Mouse (Mus musculus) cortical plate, adult 2 months (tissue): ENCODE measurements at regions not wholly inside any gene's neighbourhood (a gene's known extent, or its start where the extent isn't known, plus 50 kb on each side); places are given as distances from the start of the nearest gene placed in this dataset.

Experiments
- H3K27ac ChIP-seq: fragments of 200-500 bp; 2 replicates; pipeline ENCODE4 v1.5.1; 2012; ENCODE audit warnings: low read length, control low read depth, inconsistent platforms; ENCODE audit not compliant: insufficient read depth
- H3K4me1 ChIP-seq: fragments of 200-500 bp; 2 replicates; pipeline ENCODE4 v1.6.1; 2011; ENCODE audit warnings: low read length; ENCODE audit not compliant: control insufficient read depth, insufficient read depth
- H3K4me3 ChIP-seq: fragments of 200-500 bp; 2 replicates; pipeline ENCODE4 v1.5.1; 2011; ENCODE audit warnings: mild to moderate bottlenecking, low read length, control low read depth; ENCODE audit not compliant: insufficient read depth
- CTCF ChIP-seq: fragments of 200-500 bp; IDR thresholded peaks from 2 replicates; pipeline ENCODE4 v1.5.1; 2011; ENCODE audit warnings: mild to moderate bottlenecking, control low read depth, low read length; ENCODE audit not compliant: insufficient read depth; ENCODE audit errors: extremely low read depth
- POLR2A ChIP-seq: fragments of 200-500 bp; IDR thresholded peaks from 2 replicates; pipeline ENCODE4 v1.6.1; 2011; ENCODE audit warnings: mild to moderate bottlenecking, low read length, control low read depth; ENCODE audit not compliant: insufficient read depth; ENCODE audit errors: extremely low read depth

GRCm38 (mm10) chr3:34593279-34593678, 56.9 kb upstream of the Sox2 start:
- no peak overlapping the region for H3K27ac ChIP-seq
- no peak for TF ChIP-seq CTCF
- no peak for TF ChIP-seq POLR2A
- H3K4me1 ChIP-seq, result no peaks in the 10 kb centered on the region
- H3K4me3 ChIP-seq, result no peak overlapping the region

GRCm38 (mm10) chr3:34577896-34578530, 72.2 kb upstream of the Sox2 start:
- TF ChIP-seq POLR2A (no peak), CTCF (no peak)
- Histone ChIP-seq H3K4me1 (peaks cover 3% of the 10 kb centered on the region; the same call in 1 of the 2 replicates), H3K4me3 (no peak overlapping the region), H3K27ac (no peak overlapping the region)

GRCm38 (mm10) chr3:34577115-34577514, 73.1 kb upstream of the Sox2 start:
- H3K4me3 ChIP-seq, result no peak overlapping the region
- TF ChIP-seq POLR2A, result no peak
- TF ChIP-seq CTCF, result no peak
- H3K4me1 ChIP-seq, result peaks cover 7% of the 10 kb centered on the region; the same call in 1 of the 2 replicates
- no peak overlapping the region for H3K27ac ChIP-seq

- H3K4me1 ChIP-seq, result peaks cover 9% of the 10 kb centered on the region
- no peak overlapping the region for H3K27ac ChIP-seq
- no peak overlapping the region for H3K4me3 ChIP-seq
- TF ChIP-seq POLR2A, result no peak
- TF ChIP-seq CTCF, result no peak
These were observed 74.0 kb upstream of the Sox2 start for GRCm38 (mm10) chr3:34576159-34576558.

GRCm38 (mm10) chr3:34574711-34575350, 75.4 kb upstream of the Sox2 start:
- TF ChIP-seq CTCF (no peak), POLR2A (no peak)
- Histone ChIP-seq H3K27ac (no peak overlapping the region), H3K4me3 (no peak overlapping the region), H3K4me1 (peaks cover 11% of the 10 kb centered on the region)

GRCm38 (mm10) chr3:34573312-34573711, 76.9 kb upstream of the Sox2 start:
- Histone ChIP-seq H3K4me1 (peaks cover 11% of the 10 kb centered on the region), H3K27ac (no peak overlapping the region), H3K4me3 (no peak overlapping the region)
- TF ChIP-seq POLR2A (no peak), CTCF (no peak)

- TF ChIP-seq CTCF, result no peak
- TF ChIP-seq POLR2A, result no peak
- Histone ChIP-seq H3K4me1 (peaks cover 11% of the 10 kb centered on the region), H3K27ac (no peak overlapping the region), H3K4me3 (no peak overlapping the region)
These were observed 78.1 kb upstream of the Sox2 start for GRCm38 (mm10) chr3:34572081-34572480.

GRCm38 (mm10) chr3:34571630-34572029, 78.6 kb upstream of the Sox2 start:
- Histone ChIP-seq H3K4me1 (peaks cover 11% of the 10 kb centered on the region), H3K4me3 (no peak overlapping the region), H3K27ac (no peak overlapping the region)
- TF ChIP-seq CTCF (no peak), POLR2A (no peak)

- Histone ChIP-seq H3K27ac (no peak overlapping the region), H3K4me3 (no peak overlapping the region), H3K4me1 (peaks cover 12% of the 10 kb centered on the region)
- TF ChIP-seq CTCF, result no peak
- TF ChIP-seq POLR2A, result no peak
These were observed 80.2 kb upstream of the Sox2 start for GRCm38 (mm10) chr3:34569998-34570397.

GRCm38 (mm10) chr3:34568086-34568650, 82.0 kb upstream of the Sox2 start:
- H3K27ac ChIP-seq, result no peak overlapping the region
- TF ChIP-seq POLR2A, result no peak
- no peak for TF ChIP-seq CTCF
- peaks cover 10% of the 10 kb centered on the region for H3K4me1 ChIP-seq
- no peak overlapping the region for H3K4me3 ChIP-seq
